Mouse (Mus musculus): ENCODE measurements around the gene AU021092. TPM values are rescaled to one million over a fixed set of nuclear protein-coding genes. Genes with fewer than 3 reads are reported as not detected.
"Not testable (repeated sequence)": the region's sequence is repeated elsewhere in the genome, so short reads cannot be mapped to it uniquely, and the experiment has no call there.

Gene AU021092
- polyA plus RNA-seq, 1 experiment: not detected

DNA sequence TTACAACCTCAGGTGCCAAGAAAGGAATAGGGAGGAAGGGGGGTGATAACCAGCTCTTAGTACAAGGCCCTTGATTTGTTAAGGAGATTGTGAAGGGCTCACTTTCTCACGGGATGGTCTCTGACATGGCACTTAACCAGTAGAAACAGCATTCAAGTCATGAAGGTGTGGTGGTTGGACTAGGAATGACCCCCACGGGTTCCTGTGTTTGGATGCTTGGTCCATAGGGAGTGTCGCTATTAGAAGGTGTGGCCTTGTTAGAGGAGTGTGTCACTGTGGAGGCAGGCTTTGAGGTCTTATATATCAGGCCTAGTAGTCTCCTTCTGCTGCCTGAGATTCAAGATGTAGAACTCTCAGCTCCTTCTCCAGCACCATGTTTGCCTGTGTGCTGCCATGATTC lies 6.0 kb upstream of the AU021092 start:
- not testable (repeated sequence) for H3K4me1 ChIP-seq (ENCODE audit: control insufficient read depth, insufficient read depth, insufficient read length, low read length); H3K4me3 ChIP-seq (ENCODE audit: insufficient read depth, low read depth, low read length); H3K27ac ChIP-seq (replicated peaks; ENCODE audit: low read depth, low read length)

DNA sequence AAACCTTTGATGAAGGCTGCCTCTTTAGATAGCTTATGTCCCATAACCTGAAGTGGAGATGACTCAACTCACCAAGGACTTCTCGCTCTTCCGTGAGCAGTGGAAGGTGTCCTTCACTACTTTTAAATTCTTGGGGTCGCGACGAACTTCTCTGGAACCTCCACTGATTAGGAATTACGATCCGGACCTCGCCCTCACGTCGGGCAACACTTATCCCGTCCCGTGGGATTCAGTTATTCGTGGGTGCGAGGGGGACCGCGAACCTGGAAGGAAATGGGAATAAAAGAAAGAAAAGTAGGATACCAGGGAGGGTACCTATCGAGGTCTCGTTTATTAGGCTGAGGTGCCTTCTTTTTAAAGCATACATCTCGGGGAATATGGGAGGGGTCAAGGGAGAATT lies 5.4 kb upstream of the AU021092 start:
- H3K4me1 ChIP-seq (ENCODE audit: control insufficient read depth, insufficient read depth, insufficient read length, low read length); H3K27ac ChIP-seq (replicated peaks; ENCODE audit: low read depth, low read length); H3K4me3 ChIP-seq (ENCODE audit: insufficient read depth, low read depth, low read length): not testable (repeated sequence)

DNA sequence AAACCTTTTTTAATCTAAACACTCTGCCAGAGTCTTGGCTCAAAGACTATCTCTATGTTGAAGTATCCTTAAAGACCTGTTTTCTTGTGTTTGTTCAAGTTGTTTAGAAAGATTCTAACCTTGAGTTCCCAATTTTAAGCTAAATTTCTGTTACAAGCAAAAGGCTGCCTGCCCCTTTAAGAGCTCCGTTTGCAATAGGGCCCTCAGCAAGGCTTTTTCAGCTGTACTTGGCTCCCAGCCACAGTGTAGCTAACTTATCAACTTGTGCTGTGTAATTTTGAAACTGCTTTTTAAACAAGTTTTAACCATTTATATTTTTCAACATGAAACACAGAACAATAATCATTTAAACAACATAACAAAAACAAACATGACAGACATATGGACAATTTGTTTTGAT lies 4.4 kb upstream of the AU021092 start:
- H3K4me3 ChIP-seq (ENCODE audit: insufficient read depth, low read depth, low read length); H3K27ac ChIP-seq (replicated peaks; ENCODE audit: low read depth, low read length); H3K4me1 ChIP-seq (ENCODE audit: control insufficient read depth, insufficient read depth, insufficient read length, low read length): not testable (repeated sequence)

DNA sequence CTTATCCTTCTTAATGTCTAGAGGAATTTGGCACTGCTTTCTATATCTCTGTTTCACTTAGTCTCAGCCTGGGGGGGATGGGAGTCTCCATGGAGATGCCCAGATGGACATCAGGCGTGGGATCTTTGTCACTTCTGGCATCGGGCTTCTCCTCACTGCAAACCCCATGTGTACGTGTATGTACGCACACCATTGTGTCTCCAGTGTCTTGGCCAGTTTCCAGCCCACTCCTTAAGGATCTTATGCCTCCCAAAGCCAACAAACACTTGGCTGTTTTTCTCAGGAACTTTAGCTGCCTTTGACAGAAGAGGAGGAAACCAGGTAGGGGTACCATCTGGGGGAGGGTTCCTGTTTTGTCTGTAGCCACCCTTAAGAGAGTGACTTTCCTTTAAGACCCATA lies 696 bp downstream of the AU021092 start:
- Histone ChIP-seq H3K27ac (replicated peaks; ENCODE audit: low read depth, low read length) (no peak overlapping the region), H3K4me1 (ENCODE audit: control insufficient read depth, insufficient read depth, insufficient read length, low read length) (no peaks in the 10 kb centered on the region; the same call in 1 of the 2 replicates), H3K4me3 (ENCODE audit: insufficient read depth, low read depth, low read length) (no peak overlapping the region)

DNA sequence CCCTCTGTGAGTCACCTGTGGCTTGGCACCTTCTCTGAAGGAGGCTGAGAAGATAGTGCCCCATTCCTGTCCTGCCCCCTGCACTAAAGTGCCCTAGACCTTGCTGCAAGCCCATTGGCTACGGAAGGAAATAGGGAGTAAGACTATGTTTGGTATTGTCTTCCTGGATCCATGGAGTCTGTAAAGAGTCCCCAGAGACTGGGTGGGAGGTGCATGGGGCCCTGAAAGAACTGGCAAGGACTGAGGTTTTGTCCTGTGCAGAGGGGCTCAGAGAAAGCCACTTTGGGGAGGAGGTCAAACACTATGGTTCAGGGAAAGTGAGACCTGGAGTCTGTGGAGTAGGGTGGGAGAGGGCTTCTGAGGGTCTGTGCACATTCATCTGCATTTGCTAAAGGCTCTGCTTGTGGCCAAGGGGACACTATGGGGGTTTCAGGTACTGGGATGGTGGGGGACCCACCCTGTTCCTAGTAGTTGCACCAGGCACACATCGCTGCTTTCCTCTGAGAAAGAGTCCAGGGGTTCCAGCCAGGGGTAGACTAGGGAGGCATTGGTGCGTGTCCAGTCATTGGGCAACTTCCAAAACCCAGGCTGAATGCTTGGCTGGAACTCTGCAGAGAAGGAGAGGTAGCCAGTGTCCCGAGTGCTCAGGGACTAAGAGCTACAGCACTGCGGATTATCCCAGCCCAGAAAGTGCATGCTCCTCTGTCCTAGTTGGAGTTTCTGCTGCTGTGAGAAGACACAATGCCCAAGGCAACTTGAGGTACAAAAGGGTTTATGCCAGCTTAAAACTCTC lies 4.6 kb downstream of the AU021092 start:
- Histone ChIP-seq H3K4me3 (ENCODE audit: insufficient read depth, low read depth, low read length) (no peak overlapping the region), H3K27ac (replicated peaks; ENCODE audit: low read depth, low read length) (no peak overlapping the region), H3K4me1 (ENCODE audit: control insufficient read depth, insufficient read depth, insufficient read length, low read length) (no peaks in the 10 kb centered on the region; the same call in 1 of the 2 replicates)

DNA sequence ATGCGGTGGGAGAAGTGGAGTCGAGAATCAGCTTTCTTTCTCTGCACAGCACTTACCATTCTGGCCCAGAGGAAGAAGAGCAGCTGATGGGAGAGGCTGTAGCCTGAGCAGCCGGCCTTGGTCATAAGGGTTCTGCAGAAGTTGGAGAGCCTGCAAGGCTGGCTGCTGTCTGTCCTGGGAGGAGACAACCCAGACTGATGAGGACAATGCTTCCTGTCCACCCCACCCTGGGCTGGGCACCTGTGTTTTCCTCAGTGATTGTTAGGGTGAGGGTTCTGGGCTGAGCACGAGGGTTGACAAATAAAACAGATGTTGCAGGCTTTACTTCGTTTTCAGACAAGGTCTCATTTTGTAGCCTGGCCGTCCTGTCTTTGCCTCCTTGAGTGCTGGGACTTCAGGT lies 5.4 kb downstream of the AU021092 start:
- Histone ChIP-seq H3K4me1 (ENCODE audit: control insufficient read depth, insufficient read depth, insufficient read length, low read length) (no peaks in the 10 kb centered on the region; the same call in 1 of the 2 replicates), H3K4me3 (ENCODE audit: insufficient read depth, low read depth, low read length) (no peak overlapping the region), H3K27ac (replicated peaks; ENCODE audit: low read depth, low read length) (no peak overlapping the region)

DNA sequence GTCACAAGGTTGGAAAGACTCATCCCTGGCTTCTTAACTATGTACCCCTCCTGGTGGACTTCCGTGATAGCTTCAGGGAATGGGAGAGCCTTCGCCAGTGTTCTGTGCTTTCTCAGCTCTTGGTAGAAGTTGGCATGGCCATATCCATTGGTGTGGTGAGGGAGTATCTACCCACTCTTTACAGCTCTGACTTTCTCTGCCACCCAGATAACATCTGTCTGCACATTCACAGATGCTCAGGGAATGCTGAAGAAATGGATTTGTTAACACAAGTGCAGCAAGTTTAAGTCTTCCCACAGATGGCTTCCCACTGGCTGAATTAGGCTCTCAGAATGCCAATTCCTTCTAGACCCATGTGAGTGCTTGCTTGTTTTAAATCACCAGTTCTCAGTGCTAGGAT lies 8.0 kb downstream of the AU021092 start:
- Histone ChIP-seq H3K4me1 (ENCODE audit: control insufficient read depth, insufficient read depth, insufficient read length, low read length) (no peaks in the 10 kb centered on the region; the same call in 1 of the 2 replicates), H3K4me3 (ENCODE audit: insufficient read depth, low read depth, low read length) (no peak overlapping the region), H3K27ac (replicated peaks; ENCODE audit: low read depth, low read length) (no peak overlapping the region)

DNA sequence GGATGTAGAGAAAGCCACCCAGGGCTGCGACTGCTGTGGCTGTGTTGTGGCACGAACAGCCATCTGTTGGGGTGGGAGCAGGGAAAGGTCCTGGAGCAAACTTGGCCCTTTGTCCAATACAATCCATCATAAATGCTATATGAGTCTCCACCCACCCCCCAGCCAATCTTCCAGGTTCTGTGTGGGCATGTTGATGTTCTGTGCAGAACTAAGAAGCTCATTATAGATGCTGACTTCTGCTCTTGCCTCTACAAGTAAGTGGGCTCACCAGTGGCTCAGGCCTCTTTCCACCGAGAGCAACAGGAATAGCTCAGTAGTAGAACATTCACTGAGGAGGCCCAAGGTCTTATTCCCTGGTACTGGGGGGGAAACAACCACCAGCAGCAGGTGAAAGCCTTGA lies 9.9 kb downstream of the AU021092 start:
- H3K4me3 ChIP-seq (ENCODE audit: insufficient read depth, low read depth, low read length): no peak overlapping the region
- H3K4me1 ChIP-seq (ENCODE audit: control insufficient read depth, insufficient read depth, insufficient read length, low read length): no peaks in the 10 kb centered on the region
- no peak overlapping the region for H3K27ac ChIP-seq (replicated peaks; ENCODE audit: low read depth, low read length)

DNA sequence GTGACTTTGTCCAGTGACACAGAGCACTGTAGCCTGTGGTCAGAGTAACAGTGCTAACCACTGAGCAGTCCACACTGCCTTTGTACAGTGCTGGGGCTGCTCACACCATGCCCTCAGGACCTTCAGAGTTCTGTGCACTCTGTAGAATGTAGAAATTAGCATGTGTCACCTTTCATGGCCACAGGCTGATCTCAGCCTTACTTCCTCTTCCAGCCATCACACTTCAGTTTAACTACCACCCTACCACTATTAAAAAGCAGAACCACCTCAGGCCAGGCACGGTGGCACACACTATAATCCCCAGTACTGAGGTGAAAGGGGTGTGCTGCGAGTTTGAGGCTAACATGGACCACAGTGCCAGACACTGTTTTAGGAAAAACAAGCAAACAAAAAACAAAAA lies 11.7 kb downstream of the AU021092 start:
- Histone ChIP-seq H3K27ac (replicated peaks; ENCODE audit: low read depth, low read length) (no peak overlapping the region), H3K4me3 (ENCODE audit: insufficient read depth, low read depth, low read length) (no peak overlapping the region), H3K4me1 (ENCODE audit: control insufficient read depth, insufficient read depth, insufficient read length, low read length) (no peaks in the 10 kb centered on the region)

DNA sequence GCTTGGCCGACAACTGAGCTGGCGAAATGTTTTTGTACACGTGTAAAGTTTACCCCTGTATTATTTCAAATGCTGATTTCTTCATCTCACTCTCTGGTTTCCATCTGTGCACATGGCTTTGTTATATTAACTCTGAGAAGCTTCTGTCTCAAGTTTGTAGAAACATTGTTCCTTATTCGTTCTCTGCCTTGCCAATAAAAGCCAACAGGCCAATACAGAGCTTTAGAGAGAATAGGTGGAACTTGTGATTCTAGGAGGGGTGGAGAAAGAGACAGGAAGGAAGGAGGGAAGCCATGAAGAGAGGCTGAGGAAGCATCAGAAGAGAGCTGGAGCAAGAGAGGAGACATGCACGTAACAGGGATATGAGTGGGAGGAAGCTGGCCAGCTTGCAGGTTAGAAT lies 16.0 kb downstream of the AU021092 start:
- H3K4me3 ChIP-seq (ENCODE audit: insufficient read depth, low read depth, low read length): no peak overlapping the region
- H3K27ac ChIP-seq (replicated peaks; ENCODE audit: low read depth, low read length): no peak overlapping the region
- no peaks in the 10 kb centered on the region for H3K4me1 ChIP-seq (ENCODE audit: control insufficient read depth, insufficient read depth, insufficient read length, low read length)

DNA sequence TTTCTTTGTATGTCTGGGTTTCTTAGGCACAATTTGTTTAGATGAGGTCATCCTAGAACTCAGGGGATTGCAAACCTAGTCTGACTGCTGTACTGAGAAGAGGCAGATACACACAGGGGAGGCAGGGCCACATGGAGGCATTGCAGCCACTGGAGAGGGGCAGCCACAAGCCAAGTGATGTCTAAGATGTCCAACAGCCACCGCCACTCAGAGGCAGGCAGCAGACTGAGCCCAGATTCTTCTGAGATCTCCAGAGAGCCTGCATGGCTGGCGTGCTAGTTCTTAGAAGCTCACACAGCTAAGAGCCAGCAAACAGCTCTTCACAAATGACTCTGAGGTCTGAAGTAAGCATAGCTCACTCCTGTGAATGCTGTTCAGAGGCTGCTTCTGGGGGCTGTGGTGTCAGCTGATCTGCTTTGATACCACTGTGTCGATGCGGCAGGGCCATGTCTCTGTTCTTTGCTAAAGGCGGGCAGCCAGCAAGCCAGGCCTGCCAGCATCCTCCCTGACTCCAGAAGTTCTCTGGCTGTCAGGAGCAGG lies 16.6 kb downstream of the AU021092 start:
- H3K4me1 ChIP-seq (ENCODE audit: control insufficient read depth, insufficient read depth, insufficient read length, low read length): no peaks in the 10 kb centered on the region
- no peak overlapping the region for H3K4me3 ChIP-seq (ENCODE audit: insufficient read depth, low read depth, low read length)

DNA sequence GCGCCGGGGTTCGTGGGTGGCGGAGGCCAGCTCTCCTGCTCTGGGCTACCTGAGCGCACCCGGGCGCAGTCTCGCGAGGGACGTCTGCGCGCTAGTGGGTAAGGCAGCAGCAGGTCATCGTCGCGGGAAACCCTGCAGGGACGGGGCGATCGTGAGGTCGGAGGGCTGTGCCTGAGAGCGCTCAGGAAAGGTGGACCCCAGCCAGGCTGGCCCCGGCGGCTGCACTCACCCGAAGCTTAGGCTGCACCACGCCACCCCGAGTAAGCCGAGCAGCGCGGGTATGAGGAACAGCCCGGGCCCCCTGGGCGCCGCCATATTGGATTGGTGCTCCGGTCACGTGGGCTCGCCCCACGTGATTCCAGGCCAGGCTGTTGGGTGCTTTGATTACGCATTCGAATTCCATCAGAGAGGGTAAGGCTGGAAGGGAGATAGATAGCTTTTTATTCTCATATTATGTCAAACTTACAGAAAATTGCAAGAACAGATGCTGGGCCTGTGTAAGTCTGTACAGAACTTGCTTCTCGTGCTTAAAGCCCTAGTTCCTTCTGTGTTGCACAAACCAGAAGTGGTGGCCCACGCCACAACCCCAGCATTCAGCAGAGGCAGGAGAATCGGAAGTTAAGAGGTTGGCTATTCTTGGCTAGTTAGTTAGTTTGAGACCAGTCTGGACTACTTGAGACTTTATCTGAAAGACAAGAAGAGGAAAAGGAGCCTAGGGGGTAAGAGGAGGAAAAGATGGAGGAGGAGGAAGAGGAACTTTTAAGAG lies 18.2 kb downstream of the AU021092 start, which contains the start of gene Nagpa:
Gene Nagpa, minus strand, starts transcription at position 345 of the 766 bp plus-strand sequence.
- Histone ChIP-seq H3K4me1 (ENCODE audit: control insufficient read depth, insufficient read depth, insufficient read length, low read length) (no peaks in the 10 kb centered on the region), H3K4me3 (ENCODE audit: insufficient read depth, low read depth, low read length) (peak within 1 kb of the TSS; percentile 82), H3K27ac (replicated peaks; ENCODE audit: low read depth, low read length) (peak within 1 kb of the TSS; percentile 23)

More for the DNA sequence above, 16.6 kb downstream of the AU021092 start:
- H3K27ac ChIP-seq (replicated peaks; ENCODE audit: low read depth, low read length): no peak overlapping the region

DNA sequence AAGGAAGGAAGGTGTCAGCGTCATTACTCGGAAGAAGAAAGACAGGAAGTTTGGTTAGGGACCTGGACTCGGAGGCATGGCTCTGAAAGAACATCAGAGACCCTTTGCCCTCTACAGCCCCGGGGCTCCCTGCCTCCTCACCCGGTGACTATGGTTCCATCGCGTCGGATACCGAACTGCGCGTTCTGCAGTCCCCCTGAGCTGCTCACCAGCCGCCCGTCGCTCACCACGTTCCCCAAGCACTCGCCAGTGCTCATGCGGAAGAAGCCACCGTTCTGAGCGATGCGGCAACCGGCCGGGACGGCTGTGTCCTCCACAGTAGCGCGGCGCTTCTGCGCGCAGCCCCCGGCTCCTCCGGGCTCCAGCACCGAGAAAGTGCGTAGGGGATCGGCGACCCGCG lies 18.9 kb downstream of the AU021092 start:
- Histone ChIP-seq H3K4me3 (ENCODE audit: insufficient read depth, low read depth, low read length) (peak overlapping the region; percentile 82), H3K4me1 (ENCODE audit: control insufficient read depth, insufficient read depth, insufficient read length, low read length) (no peaks in the 10 kb centered on the region), H3K27ac (replicated peaks; ENCODE audit: low read depth, low read length) (peak overlapping the region; percentile 10; the same call in 1 of the 2 replicates)

DNA sequence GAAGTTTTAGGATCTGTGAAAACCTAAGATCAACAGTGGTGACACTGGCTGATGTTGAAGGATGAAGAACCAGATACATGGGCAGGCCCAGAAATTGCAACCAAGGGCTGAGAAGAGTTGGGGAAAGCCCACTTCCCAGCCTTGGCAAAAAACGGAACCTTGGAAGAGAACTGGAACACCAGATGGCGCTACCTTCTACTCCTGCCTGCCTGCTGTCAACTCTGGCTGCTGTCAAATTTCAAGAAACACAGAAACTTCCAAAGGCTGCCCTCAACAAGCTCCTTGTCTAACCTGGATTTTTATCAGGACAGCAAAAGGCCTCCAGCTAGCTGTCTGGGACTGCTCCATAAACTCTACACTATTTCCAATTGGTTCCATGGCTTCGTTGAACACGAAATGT lies 19.4 kb downstream of the AU021092 start:
- peak overlapping the region; percentile 10; the same call in 1 of the 2 replicates for H3K27ac ChIP-seq (replicated peaks; ENCODE audit: low read depth, low read length)
- peak overlapping the region; percentile 82 for H3K4me3 ChIP-seq (ENCODE audit: insufficient read depth, low read depth, low read length)
- H3K4me1 ChIP-seq (ENCODE audit: control insufficient read depth, insufficient read depth, insufficient read length, low read length): no peaks in the 10 kb centered on the region

DNA sequence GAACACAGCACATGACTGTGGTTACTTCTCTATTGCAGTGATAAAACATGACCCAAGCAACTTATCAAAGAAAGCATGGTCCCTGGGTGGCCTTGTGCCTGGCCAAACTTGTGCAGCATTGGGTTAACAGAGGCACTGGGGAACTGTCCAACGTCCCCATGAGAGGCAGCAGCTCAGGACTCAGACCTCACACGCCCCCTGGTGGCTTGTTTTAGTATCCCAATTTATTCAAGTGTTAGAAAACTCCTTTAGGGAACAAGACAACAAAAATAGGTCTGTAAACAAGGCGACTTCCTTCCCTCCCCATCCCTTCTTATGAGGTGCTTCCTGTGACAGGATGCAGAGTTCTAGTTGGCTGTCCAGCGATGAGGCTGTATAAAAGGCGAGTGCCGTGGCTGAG lies 27.0 kb downstream of the AU021092 start:
- no peak overlapping the region for H3K27ac ChIP-seq (replicated peaks; ENCODE audit: low read depth, low read length)
- H3K4me1 ChIP-seq (ENCODE audit: control insufficient read depth, insufficient read depth, insufficient read length, low read length): no peaks in the 10 kb centered on the region
- H3K4me3 ChIP-seq (ENCODE audit: insufficient read depth, low read depth, low read length): no peak overlapping the region

All from brown adipose tissue, adult 24 weeks (tissue).